11 mouse cellular contexts compared by ENCODE assay signal in the genomic region with DNA sequence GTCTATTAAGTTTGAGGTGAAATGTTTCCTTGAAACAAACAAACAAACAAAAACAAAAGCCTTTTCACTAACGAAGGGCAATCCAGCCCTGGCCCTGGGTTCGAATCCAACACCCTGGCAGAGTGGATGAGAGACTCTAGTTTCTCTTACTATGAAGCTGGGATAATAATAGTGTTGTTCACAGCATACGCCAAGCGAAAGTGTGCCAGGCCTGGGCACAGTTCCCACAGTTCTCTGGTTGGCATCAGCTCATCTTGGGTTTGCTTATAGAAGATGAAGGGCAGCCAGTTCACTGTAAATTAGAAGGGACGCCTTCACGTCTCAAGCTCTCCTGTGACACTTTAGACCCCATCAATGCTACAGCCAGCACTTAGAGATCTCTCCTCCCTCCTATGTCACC. TPM values are rescaled to one million over a fixed set of nuclear protein-coding genes. Genes with fewer than 3 reads are reported as not detected.
DNase-seq lines count a peak whose midpoint lies in the region; TF ChIP-seq lines count a peak whose summit lies in the region.
"Had no signal": no experiment of that assay in that cellular context is flagged by ENCODE, and none has a peak within 500 bp of the region (broad histone marks: within the 10 kb centered on the region; RNA-seq: fewer than 3 reads in every experiment).

No protein-coding gene starts in this region.

- no peaks in the 10 kb centered on the region for H3K27me3 ChIP-seq in thymus, adult 2 months (ENCODE audit: control insufficient read depth, insufficient read depth, low read length)
- H3K27me3 ChIP-seq: heart, embryonic 15.5 days; Patski had no signal

- no peaks in the 10 kb centered on the region for H3K36me3 ChIP-seq in thymus, adult 2 months (ENCODE audit: control insufficient read depth, insufficient read depth, low read length)
- H3K36me3 ChIP-seq: heart, embryonic 15.5 days had no signal

- H3K4me3 ChIP-seq in layer of hippocampus, adult 2 months, result no peak overlapping the region
- no peak overlapping the region for H3K4me3 ChIP-seq in thymus, adult 2 months (ENCODE audit: control insufficient read depth, insufficient read depth, low read length)
- H3K4me3 ChIP-seq: heart, embryonic 15.5 days had no signal

- peaks cover 12% of the 10 kb centered on the region for H3K4me1 ChIP-seq in thymus, adult 2 months (replicated peaks; ENCODE audit: control insufficient read depth, insufficient read depth, low read length)

- TF ChIP-seq POLR2A in thymus, adult 2 months (IDR thresholded peaks at IDR 0.05; ENCODE audit: control insufficient read depth, extremely low read depth, insufficient read depth, low read length, poor library complexity), result no peak

- peak overlapping the region; percentile 74 for H3K27ac ChIP-seq in layer of hippocampus, adult 2 months
- no peak overlapping the region for H3K27ac ChIP-seq in thymus, adult 2 months (ENCODE audit: control insufficient read depth, insufficient read depth, low read length)
- H3K27ac ChIP-seq: heart, embryonic 15.5 days had no signal

- WGBS in thymus, adult 2 months, result 96% methylated on average over 6 of the region's 6 CpGs

- TF ChIP-seq CTCF in layer of hippocampus, adult 2 months (conservative IDR thresholded peaks at IDR 0.05), result no peak
- no peak for TF ChIP-seq CTCF in thymus, adult 2 months (IDR thresholded peaks at IDR 0.05; ENCODE audit: borderline replicate concordance, control insufficient read depth, extremely low read depth, insufficient read depth, low read length, poor library complexity)

- peak; percentile 62 for DNase-seq in adrenal gland, postnatal 10 days
- no peak for DNase-seq in adrenal gland, adult (ENCODE audit: inconsistent age in 2 of 2, low spot score in 1 of 2)
- peak; percentile 13 for DNase-seq in kidney, postnatal 36 days
- no peak for DNase-seq in kidney, postnatal 14 days
- DNase-seq in layer of hippocampus, adult 2 months (ENCODE audit: low spot score in 2 of 2), result peak; percentile 44 to 71
- peak; percentile 59 for DNase-seq in right cerebral cortex, postnatal 14 days
- no peak for DNase-seq in thymus, adult 2 months
- no peak for DNase-seq in spleen, adult 18-20 months

RNA-seq across cellular contexts. Expression of a gene that starts 39.2 kb away (rescaled TPM):
- 10 to 100 TPM; 48.5 to 58.8 TPM for total RNA-seq in adrenal gland, postnatal 10 days (2021)
- 10 to 100 TPM; 65.1 to 66.1 TPM for total RNA-seq in layer of hippocampus, adult 2 months (2021)
- polyA plus RNA-seq in thymus, adult 2 months (2012; rRNA removed), result 35.7 and 42.0 TPM in 2 replicates

RNA-seq across cellular contexts. Expression of a gene that starts 39.5 kb away (rescaled TPM):
- total RNA-seq in adrenal gland, postnatal 10 days (2021), result 1 to 10 TPM; 4.3 to 6.1 TPM
- total RNA-seq in layer of hippocampus, adult 2 months (2021), result 10 to 100 TPM; 79.7 to 81.8 TPM
- polyA plus RNA-seq in thymus, adult 2 months (2012; rRNA removed), result 16.1 and 17.5 TPM in 2 replicates
- total RNA-seq: liver, adult 2 months had no signal

Comparison
In these comparisons a context has a peak if more than half of its experiments do, and no peak if none do; other contexts are left out.
1. DNase-seq: peak in adrenal gland, postnatal 10 days (single experiment), kidney, postnatal 36 days (2 of 2), layer of hippocampus, adult 2 months (2 of 2) and right cerebral cortex, postnatal 14 days (single experiment); none in adrenal gland, adult (0 of 2), kidney, postnatal 14 days (single experiment), thymus, adult 2 months (single experiment) and spleen, adult 18-20 months (0 of 2).
2. RNA of a gene that starts 39.5 kb away (total RNA-seq): 79.7 to 81.8 TPM in layer of hippocampus, adult 2 months; 4.3 to 6.1 TPM in adrenal gland, postnatal 10 days; every median in the first group is over 10 times any median in the second.